Mouse (Mus musculus) forelimb bud, embryonic 11.5 days (tissue): ENCODE results near the gene Cacng6.
A peak's percentile ranks its signal among the peaks of the same experiment; 100 is the strongest.

ENCODE experiments used
- DNase-seq: peaks from one replicate; pipeline ENCODE4 v3.0.0-alpha.2; 2012; ENCODE audit warnings: low read depth, low spot score

The Cacng6 gene

GRCm38 (mm10) chr7:3419941-3420340 lies 4.1 kb upstream of the Cacng6 start:
- no peak for DNase-seq

DNA sequence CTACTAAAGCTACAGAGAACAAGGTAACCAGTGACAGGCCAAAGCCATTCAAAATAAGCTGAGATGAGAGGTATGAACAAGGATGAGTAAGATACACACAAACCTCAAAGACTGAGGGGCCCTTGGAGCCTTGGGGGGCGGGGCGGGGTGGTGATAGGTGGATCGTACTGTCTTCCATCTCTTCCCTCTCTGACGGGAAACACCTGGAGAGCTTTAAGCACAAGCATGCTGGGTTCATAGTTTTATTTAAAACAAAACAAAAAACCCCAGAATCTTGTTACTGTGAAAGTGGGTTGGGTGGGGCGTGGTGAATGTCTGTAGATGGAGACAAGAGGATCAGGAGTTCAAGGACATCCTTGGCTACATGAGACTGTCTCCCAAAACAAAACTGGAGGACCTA lies 3.5 kb upstream of the Cacng6 start:
- no peak for DNase-seq

GRCm38 (mm10) chr7:3421297-3421696 lies 2.7 kb upstream of the Cacng6 start:
- DNase-seq, result no peak

- no peak for DNase-seq
These were observed 1.9 kb upstream of the Cacng6 start for GRCm38 (mm10) chr7:3422051-3422450.

DNA sequence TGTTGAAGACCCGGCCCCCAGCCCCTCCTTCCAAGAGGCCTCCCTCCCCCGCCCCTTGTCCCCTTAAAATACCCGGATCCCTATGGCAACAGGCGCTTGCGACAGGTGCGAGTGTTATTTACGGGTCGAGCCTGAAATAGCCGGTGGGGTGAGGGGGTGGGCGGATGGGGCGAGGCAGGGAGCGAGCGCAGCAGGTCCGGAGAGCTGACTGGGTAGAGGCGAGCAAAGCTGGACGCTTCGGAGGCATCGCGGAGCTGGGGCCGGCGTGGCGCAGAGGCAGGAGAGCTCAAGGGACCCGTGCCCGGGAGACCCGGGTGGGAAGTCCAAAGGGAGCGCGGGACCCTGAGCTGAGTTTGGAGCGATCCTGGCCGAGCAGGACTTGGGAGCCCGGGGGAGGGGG lies 565 bp upstream of the Cacng6 start:
- DNase-seq, result peak; percentile 29

GRCm38 (mm10) chr7:3425141-3425540 lies 1.1 kb downstream of the Cacng6 start:
- DNase-seq, result no peak

DNA sequence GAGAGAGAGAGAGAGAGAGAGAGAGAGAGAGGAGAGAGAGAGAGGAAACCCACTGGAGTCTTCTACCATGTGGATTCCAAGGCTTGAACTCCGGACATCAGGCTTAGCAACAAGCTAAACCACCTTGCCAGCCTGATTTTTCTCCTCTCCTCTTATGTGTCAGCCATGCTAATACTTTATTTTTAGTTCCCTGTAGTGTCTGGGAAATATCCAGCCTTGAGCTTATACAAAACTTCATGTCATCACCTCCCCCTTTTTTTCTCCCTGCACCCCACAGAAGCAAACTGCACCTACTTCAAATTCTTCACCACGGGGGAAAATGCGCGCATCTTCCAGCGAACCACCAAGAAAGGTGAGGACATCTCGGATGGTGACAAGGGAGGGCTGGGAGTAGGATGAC lies 6.2 kb downstream of the Cacng6 start:
- no peak for DNase-seq

DNA sequence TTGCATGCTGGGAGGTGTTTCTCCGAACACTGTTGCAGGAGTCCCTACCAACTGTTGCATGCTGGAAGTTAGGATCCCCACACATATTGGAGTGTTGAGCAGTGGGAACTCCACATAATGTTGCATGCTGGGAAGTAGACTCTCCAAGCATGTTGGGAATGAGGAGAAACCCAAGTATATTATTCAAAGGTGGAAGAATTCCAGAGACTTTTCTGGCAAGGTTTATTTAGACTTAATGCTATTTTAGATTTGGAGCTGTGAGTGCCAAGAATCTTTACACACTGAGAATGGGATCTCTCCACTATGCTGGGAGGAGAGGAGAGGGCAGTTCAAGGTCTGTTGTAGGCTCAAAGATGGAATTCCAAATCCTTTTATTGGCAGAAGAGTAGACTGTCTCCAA lies 8.1 kb downstream of the Cacng6 start:
- DNase-seq, result no peak

- DNase-seq, result no peak
These were observed 13.9 kb downstream of the Cacng6 start for GRCm38 (mm10) chr7:3437941-3438340.

- DNase-seq, result no peak
These were observed 16.0 kb downstream of the Cacng6 start for GRCm38 (mm10) chr7:3439984-3440383.

DNA sequence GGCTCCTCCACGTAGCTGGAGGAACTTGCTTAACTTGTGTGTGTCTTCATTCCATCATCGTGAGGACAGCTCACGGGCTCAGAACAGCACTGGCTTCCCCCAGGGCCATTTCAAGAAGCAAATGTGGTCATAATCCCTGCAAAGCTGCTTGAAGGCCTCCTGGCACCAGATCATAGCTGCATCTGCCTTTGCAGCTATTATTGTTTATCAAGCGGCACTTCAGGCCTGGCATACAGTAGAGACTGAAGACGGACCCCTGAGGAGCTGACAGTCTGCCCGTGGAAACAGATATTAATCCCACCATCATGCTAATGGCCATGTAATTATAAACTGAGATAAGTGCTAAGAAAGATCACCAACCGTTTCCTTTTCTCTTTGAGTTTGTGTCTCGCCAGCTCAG lies 16.5 kb downstream of the Cacng6 start:
- no peak for DNase-seq

DNA sequence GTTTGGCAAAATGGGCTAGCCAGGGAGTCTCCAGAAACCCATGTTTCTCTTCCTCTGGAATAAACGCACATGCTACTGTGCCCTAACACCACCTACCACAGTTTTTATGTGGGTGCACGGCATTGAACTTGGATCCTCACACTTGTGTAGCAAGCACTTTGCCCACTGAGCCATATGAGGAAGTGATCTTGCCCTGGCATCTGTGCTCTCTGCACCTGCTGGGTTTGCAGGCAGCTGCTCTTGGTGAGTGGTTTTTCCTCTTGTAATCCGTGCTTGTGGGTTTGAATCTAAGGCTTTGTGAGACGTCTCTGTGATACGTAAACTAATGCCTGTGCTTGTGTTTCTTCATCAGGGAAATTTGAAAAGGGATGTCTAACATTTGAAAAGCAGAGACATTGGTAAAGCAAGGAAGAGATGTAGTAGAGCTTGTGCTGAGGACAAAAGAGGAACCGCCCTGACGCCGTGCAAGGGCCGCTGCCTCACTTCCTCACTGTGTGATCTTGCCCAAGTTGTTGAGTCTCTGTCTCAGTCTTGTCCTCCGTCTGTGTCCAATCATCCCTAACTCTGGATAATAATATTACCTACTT lies 18.6 kb downstream of the Cacng6 start:
- DNase-seq, result no peak

- no peak for DNase-seq
These were observed 20.7 kb downstream of the Cacng6 start for GRCm38 (mm10) chr7:3444678-3445077.

DNA sequence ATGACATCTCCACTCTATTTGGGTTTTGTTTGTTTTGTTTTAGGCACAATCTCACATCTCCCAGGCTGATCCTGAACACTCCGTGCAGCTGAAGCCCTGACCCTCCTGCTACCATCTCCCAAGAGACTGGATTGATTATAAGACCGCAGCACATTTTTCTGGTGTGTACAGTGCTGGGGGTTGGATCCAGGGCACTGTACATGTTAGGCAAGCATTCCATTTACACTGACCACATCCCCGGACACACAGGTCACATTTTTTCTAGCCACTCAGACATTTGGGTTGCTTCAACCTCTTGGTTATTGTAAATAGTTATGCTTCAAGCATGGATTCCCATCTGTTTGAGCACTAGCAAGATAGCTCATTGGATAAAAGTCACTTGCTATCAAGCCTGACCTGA lies 22.6 kb downstream of the Cacng6 start:
- DNase-seq, result no peak

GRCm38 (mm10) chr7:3447026-3447425 lies 23.0 kb downstream of the Cacng6 start:
- DNase-seq, result no peak

- DNase-seq, result peak; percentile 72
These were observed 24.9 kb downstream of the Cacng6 start for GRCm38 (mm10) chr7:3448737-3449454.

- DNase-seq, result no peak
These were observed 26.7 kb downstream of the Cacng6 start for GRCm38 (mm10) chr7:3450671-3451070.

DNA sequence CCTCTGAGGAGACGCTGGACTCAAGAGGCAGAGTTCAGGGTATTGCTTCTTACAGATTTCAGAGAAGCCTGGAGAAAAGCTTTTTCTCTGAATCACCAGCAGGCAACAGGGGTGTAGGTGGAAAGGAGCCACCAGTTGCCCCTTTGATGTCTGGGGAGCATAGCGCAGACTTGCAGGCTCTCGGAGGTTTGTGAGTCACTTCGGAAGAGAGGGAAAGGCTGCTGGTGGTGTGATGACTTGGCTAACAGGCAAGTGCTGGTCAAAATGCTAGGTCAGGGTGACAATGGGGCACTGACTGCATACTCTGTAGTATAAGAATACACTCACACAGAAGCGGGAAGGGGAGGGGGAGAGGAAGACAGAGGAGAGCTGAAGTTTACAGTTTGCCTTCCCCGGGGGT lies 27.2 kb downstream of the Cacng6 start:
- no peak for DNase-seq

DNA sequence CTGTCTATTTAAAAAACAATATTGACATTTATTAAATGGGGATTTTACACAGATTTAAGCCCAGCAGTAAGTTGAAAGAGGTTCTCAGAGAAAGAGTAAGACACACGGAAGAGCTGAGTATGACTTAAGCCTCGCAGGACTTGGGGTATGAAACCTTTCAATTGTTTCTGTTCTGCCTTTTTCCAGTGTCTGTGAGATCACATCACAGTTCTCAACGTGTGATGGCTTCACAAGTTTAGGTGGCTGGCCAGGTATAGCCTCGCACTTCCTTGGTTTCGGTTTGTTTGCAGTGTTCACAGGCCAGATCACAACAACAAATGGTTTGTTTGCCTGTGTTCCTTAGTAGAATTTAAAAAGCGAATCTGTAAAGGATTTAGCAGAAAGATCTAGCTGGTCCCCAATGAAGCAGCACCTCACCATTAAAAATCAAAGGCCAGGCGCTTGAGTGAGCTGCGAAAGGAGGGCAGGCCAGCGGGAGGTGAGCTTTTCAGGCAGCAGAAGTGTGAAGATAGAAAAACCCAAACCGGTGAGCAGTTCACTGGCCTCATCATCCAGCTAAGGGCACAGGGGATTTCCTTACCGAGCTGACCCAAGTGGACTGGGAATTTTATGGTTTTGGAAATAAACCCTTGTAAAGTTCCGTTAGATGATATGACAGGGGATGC lies 29.0 kb downstream of the Cacng6 start:
- DNase-seq, result no peak

GRCm38 (mm10) chr7:3453486-3454183 lies 29.6 kb downstream of the Cacng6 start:
- no peak for DNase-seq

- no peak for DNase-seq
These were observed 33.3 kb downstream of the Cacng6 start for GRCm38 (mm10) chr7:3457111-3457840.

- DNase-seq, result no peak
These were observed 33.8 kb downstream of the Cacng6 start for GRCm38 (mm10) chr7:3457841-3458217.
